Mouse (Mus musculus) left cerebral cortex, adult 6 months (tissue): Measurements from ENCODE around the gene Tmem220. TPM values are rescaled to one million over a fixed set of nuclear protein-coding genes. Genes with fewer than 3 reads are reported as not detected.

ENCODE experiments used
- long read RNA-seq, 2 experiments: library from polyadenylated mRNA; unstranded; transcript quantifications; one replicate each; pipeline ENCODE4 v2.0.0; 2019 to 2020
- polyA plus RNA-seq: library from polyadenylated mRNA; unstranded; fragments of <200 nt; fragmentation: Nextera tagmentation; gene quantifications from 2 replicates; pipeline ENCODE4 v1.2.3, GENCODE M21; 2021

Tmem220 gene
- polyA plus RNA-seq: 1.8 and 2.5 TPM in 2 replicates
- long read RNA-seq, experiment 1, partial matches to known transcripts: 0 of 6 reads
- long read RNA-seq, experiment 1, other reads (novel, unspliced or antisense): 2 of 6 reads
- long read RNA-seq, experiment 2, partial matches to known transcripts: 0 of 2 reads
- long read RNA-seq, experiment 2, other reads (novel, unspliced or antisense): 0 of 2 reads

GRCm38 (mm10) chr11:67024867-67025477 lies at the start of gene Tmem220:
Tmem220 (plus strand) TSS chr11:67025154.

GRCm38 (mm10) chr11:67052321-67052952 lies 27.5 kb downstream of the Tmem220 start, which contains the start of the genes Adprm and Sco1:
Adprm (minus strand) TSS chr11:67052594.
Sco1 (plus strand) TSS chr11:67052670.

GRCm38 (mm10) chr11:67078000-67078399 lies 53.0 kb downstream of the Tmem220 start, which contains the start of gene Myh3:
Myh3 (plus strand) TSS chr11:67078300.

Other genes starting within 250 kb of the Tmem220 start
- gene Pirt, start 113.2 kb upstream of the Tmem220 start, polyA plus RNA-seq: 0.08 and 0.09 TPM in 2 replicates
- not detected in 2 replicates for gene Tmem238l, start 68.5 kb upstream of the Tmem220 start, polyA plus RNA-seq
- 26.8 and 31.4 TPM in 2 replicates for gene Adprm, start 27.4 kb downstream of the Tmem220 start, polyA plus RNA-seq
- 3.0 and 4.8 TPM in 2 replicates for gene Sco1, start 27.5 kb downstream of the Tmem220 start, polyA plus RNA-seq
- 0.95 and 1.4 TPM in 2 replicates for gene Myh3, start 53.1 kb downstream of the Tmem220 start, polyA plus RNA-seq
- 0.35 and 0.37 TPM in 2 replicates for gene Myh2, start 145.9 kb downstream of the Tmem220 start, polyA plus RNA-seq
- 0.26 and 0.32 TPM in 2 replicates for gene Myh1, start 174.9 kb downstream of the Tmem220 start, polyA plus RNA-seq
- gene Myh4, start 212.9 kb downstream of the Tmem220 start, polyA plus RNA-seq: 0.08 TPM in 1 of 2 replicates, not detected in the other